Mouse (Mus musculus): ENCODE data around the gene Grtp1.

The Grtp1 gene

GRCm38 (mm10) chr8:13200301-13201012, at the start of gene Grtp1:
Gene Grtp1 (minus strand): TSS chr8:13200620.
- no peak for DNase-seq (ENCODE audit: low spot score in 2 of 2)

DNA sequence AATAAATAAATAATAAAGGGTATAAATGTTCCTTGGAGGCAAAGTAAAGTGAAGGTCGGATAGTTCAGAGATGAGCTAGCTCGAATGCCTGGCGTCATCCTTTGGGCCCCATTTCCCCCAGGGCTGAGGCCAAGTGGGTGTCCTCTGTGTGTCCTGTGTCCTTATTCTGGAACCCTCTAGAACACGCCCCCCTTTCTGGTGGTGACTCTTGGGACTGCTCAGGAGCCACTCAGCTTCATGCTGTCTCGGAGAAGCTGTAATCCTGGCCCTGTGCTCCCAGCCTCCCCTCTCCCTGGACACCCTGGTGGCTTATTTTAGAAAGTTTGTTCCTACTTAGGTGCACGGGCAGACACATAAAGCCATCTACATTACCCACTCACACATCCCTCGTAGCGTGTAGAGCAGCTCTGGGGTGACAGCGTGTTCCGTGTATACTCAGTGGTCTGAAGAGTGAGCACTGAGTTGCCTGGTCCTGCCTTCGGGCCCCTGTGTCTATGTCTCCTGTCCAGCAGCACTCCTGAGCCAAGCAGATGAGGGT, 44.0 kb upstream of the Grtp1 start:
- no peak for DNase-seq (ENCODE audit: low spot score in 2 of 2)

DNA sequence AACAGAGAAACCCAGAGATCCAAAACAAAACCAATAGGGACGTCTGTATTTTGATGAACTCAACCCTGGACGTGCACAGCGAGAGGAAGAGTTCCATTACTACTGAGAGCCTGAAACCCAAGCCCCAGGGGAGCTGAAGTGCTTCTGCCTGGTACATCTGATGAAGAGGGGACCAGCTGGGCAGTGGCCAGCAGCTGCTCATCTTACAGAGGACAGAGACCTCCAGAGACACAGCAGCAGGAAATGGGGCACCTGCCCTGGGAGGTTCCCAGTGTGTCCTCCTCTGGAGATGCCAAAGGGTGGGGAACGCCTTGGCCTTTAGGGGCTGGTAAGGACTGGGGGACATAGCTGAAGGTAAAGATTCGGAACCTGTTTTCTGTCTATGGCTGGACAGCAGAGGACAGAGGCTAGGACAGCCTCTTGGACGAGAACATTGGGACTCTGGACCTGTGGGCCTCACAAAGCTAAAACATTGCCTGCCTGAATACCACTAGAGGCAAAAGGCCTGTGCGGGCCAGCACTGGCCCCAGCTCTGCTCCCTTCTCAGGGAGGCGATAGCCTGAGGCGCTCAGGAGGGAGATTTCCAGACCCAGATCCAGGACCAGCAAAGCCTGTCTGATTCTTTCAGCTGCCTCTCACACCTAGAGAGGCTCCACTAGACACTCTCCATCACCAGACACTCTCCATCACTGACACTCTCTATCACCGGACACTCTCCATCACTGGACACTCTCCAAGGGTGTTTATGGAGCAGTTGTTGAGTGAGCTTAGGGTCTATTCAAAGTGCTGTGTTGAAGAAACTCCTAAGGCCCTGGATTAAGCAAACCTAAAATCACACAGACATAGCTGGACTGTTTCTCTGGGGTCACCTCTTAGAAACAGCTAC, 42.8 kb upstream of the Grtp1 start:
- no peak for DNase-seq (ENCODE audit: low spot score in 2 of 2)

GRCm38 (mm10) chr8:13240691-13241090, 40.3 kb upstream of the Grtp1 start:
- DNase-seq (ENCODE audit: low spot score in 2 of 2): no peak

DNA sequence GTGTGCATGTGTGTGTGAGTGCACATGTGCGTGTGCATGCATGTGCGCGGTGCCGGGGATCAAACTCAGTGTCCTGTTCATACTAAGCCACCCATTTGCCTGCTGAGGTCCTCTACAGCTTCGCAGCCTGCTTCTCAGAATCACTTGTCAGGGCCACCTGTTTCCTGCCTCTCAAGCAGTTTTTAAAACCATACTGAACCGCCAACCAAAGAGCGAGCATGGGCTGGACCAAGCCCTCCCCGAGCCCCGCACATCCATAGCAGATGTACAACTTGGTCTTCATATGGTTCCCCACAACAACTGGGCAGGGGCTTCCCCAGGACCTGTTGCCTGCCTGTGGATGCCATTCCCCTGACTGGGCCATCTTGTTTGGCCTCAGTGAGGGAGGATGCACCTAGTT, 39.6 kb upstream of the Grtp1 start:
- no peak for DNase-seq (ENCODE audit: low spot score in 2 of 2)

DNA sequence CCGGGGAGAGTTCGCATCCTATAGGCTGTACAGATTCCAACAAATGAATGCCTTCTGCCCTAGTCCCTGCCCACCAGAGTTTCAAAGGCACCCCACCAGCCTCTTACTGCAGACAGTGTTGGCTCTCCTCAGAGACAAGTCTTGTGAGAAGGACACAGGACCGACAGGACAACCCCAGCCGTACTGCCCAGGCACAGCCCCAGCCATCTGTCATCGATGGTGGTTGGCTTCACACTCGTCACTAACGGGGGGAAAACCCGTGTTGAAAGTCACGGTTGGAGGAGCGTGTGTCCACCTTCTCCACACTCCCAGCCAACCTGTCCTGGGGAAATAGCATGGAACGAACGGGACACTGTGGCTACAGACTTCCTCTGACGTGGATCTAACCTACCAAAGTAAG, 34.4 kb upstream of the Grtp1 start:
- no peak for DNase-seq (ENCODE audit: low spot score in 2 of 2)

DNA sequence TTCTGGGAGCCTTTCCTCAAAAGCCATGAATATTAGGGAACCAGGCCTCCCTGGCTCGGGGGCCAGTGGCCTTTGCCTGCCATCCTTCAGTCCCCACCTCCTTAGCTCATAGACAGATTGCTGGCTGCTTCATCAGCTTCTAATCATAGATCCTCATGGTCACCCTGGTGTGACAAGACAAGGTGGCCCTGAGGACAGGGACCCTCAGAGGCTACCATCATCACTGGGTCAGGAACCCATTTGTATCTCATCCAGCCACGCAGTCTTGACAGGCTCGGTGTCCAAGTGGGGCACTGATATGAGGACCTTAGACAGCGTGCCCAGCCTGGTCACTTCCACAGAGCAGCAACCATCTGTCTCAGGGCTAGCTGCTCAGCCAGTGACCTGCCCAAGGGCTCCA, 30.1 kb upstream of the Grtp1 start:
- DNase-seq (ENCODE audit: low spot score in 2 of 2): no peak

DNA sequence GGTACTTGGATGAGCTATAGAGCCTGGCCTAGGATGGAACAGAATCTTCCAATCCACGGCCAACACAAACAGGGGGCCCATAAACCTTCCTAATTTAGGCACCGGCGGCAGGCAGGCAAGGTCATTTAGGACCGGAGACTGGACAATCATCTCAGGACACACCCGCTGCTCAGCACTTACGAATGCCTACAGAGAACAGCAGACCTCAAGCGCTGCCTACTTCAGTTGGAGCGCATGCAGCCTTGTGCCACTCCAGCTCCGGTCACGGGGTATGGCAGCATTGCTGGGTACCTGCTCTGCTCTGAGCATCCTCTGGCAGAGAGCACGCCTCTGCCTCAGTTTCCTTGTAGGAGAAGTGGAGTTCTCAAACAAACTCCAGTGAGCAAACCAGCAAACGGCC, 29.4 kb upstream of the Grtp1 start:
- DNase-seq (ENCODE audit: low spot score in 2 of 2): no peak

DNA sequence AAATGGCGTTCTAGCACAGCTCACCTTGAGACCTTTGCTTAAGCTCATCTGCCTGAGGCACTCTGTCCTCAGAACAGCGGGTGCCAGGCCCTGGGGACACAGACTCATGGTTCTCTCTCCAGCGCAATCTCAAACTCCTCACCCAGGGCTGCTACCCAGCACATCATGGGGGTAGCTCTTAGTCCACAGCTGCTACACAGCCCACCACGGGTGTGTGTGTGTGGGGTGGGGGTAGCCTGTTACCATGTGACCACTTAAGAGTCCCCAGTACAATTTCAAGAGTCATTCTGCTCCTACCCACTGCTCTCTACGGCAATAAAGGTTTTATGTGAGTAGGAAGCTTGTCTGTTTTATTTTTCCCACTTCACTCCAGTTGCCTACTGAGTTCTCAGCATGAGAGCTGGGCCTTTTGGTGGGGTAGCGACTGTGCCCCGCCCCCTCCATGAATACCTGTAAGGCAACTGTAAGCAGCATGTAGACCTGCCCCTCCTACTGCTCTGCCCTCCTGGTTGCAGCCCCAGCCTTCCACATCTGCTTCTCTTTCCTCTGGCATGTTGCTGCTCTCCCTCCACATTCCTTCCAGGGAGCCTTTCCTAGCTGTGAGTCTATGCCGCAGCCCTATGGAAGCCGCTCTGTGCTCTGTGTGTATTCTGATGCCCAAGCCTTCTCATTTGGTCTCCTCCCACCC, 28.6 kb upstream of the Grtp1 start:
- DNase-seq (ENCODE audit: low spot score in 2 of 2): no peak

GRCm38 (mm10) chr8:13227184-13227583, 26.8 kb upstream of the Grtp1 start:
- DNase-seq (ENCODE audit: low spot score in 2 of 2): no peak

DNA sequence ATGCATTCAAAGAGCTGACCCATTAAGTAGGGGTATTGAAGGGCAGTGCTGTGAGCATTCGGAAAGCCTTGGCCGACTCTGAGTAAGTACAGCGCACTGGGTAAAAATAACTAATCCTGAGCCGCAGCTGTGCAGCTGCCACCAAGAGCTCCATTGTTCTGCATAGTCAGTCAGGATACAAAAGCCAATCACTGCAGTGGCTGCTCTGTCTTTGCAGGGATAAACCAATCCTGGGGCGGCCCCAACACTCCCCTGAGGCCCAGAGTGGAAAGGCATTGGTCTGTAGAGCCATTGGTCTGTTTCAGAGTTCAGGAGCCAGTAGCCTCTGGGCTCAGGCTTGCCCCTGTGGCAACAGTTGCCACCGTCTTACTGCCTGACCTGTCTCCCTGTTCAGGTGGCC, 25.9 kb upstream of the Grtp1 start:
- no peak for DNase-seq (ENCODE audit: low spot score in 2 of 2)

- DNase-seq (ENCODE audit: low spot score in 2 of 2): no peak
These were observed 24.0 kb upstream of the Grtp1 start for GRCm38 (mm10) chr8:13224426-13224825.

- DNase-seq (ENCODE audit: low spot score in 2 of 2): no peak
These were observed 18.0 kb upstream of the Grtp1 start for GRCm38 (mm10) chr8:13218441-13218840.

DNA sequence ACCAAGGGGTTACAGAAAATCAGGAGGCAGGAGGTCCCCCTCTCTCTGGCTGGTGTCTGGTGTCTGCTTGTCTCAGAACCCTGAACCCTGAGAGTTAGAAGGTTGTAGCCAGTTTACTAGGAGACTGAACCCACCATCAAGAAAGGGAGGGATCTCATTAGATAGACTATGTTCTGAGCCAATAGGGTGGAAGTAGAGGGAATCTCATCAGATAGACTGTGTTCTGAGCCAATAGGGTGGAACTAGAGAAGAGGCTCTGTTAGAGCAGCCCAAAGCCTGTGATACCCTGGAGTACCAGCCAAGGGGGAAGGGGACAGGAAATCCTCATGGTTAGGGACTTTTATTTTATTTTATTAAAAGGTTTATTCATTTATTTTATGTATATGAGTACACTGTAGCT, 17.6 kb upstream of the Grtp1 start:
- DNase-seq (ENCODE audit: low spot score in 2 of 2): no peak

GRCm38 (mm10) chr8:13217093-13217492, 16.7 kb upstream of the Grtp1 start:
- no peak for DNase-seq (ENCODE audit: low spot score in 2 of 2)

DNA sequence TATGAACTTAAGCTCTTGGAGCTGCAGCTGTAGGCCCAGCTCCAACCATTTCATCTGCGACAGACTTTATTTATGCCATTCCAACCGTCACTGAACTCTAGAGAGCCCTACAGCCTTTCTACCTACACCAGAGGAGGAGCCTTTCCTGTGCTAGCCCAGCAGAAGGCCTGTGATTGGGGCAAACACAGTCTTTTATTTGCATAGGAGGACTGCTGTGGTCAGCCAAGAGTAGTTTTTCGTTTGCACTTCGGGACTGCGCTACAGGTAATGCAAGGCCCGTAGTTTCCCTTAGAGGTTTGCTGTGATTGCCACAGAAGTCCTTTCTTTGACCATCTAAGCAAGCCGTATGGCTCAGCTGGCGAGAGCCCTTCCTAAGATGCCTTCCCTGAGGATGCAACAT, 16.0 kb upstream of the Grtp1 start:
- no peak for DNase-seq (ENCODE audit: low spot score in 2 of 2)

- DNase-seq (ENCODE audit: low spot score in 2 of 2): peak; percentile 84 to 88
These were observed 13.3 kb upstream of the Grtp1 start for GRCm38 (mm10) chr8:13213479-13214268.

GRCm38 (mm10) chr8:13209770-13210169, 9.3 kb upstream of the Grtp1 start:
- no peak for DNase-seq (ENCODE audit: low spot score in 2 of 2)

DNA sequence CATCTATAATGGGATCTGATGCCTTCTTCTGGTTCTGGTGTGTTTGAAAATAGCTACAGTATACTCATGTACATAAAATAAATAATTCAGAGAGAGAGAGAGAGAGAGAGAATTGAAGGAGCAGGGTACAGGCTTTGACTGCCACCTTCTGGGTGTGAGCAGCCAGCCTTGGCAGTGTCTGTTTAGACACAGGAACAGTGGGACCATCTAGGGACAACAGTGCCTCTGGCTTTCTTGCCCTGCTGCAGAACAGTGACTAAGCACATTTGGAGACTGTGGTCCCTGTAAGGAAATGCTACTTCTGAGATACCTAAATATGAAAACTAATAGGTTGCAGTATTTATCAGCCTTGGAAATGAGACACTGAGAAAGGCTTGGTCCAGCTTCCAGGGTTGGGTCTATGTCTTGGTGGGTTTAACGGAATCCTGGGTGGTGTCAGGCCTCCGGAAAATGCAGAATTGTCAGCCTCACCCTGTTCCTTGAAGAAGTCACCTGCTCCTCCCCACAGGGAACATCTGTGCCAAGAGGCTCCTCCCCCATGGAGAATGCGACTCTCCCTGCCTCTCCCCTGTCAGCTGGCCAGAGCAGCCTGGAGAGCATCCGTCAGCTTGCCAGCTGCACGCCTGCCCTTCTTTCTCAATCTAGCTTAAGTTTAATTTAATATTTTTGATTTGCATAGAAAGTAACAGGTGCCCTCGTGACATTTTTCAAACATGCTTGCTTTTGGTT, 8.4 kb upstream of the Grtp1 start:
- no peak for DNase-seq (ENCODE audit: low spot score in 2 of 2)

DNA sequence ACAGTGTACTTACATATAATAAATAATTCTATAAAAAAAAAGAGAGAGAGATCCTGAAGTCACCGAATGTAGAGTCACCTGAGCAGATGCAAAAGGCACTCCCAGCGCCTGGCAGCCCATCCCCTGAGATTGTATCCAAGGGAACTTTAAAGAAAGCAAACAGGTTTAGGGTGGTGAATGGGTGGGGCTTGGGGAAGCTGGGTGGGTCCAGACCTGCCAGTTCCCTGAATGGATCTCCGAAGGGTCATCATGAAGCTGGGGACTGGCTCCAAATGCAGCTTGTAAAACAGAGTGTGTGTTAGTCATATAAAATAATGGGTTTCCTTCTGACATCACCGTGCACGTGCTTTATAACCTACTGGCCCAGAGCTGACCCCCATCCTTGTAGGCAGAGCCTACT, 5.9 kb upstream of the Grtp1 start:
- DNase-seq (ENCODE audit: low spot score in 2 of 2): no peak

- no peak for DNase-seq (ENCODE audit: low spot score in 2 of 2)
These were observed 4.9 kb upstream of the Grtp1 start for GRCm38 (mm10) chr8:13205311-13205710.

Data from frontal cortex, postnatal 36 days (tissue).